26 mouse cellular contexts compared by ENCODE assay signal in genomic region chr7:112000166-112000565, GRCm38 (mm10). TPM values are rescaled to one million over a fixed set of nuclear protein-coding genes. Genes with fewer than 3 reads are reported as not detected.
DNase-seq lines count a peak whose midpoint lies in the region; ATAC-seq and TF ChIP-seq lines count a peak whose summit lies in the region.
"Had no signal": no experiment of that assay in that cellular context is flagged by ENCODE, and none has a peak within 500 bp of the region (broad histone marks: within the 10 kb centered on the region; RNA-seq: fewer than 3 reads in every experiment).

No protein-coding gene starts in this region.

- H3K27ac ChIP-seq in gastrocnemius, adult 2 months = peak overlapping the region; percentile 16; the same call in 1 of the 2 replicates
- H3K27ac ChIP-seq: embryonic facial prominence, embryonic 13.5 days; hindbrain, embryonic 13.5 days; liver, embryonic 15.5 days; lung, embryonic 15.5 days; midbrain, embryonic 15.5 days; stomach, postnatal 0 days had no signal

- intact Hi-C loops in gastrocnemius, adult 2 months (cut with DNase I) = no loop called here

- DNase-seq in gastrocnemius, adult 2 months = no peak
- DNase-seq in gastrocnemius, postnatal 10 days = no peak
- peak; percentile 70 for DNase-seq in A20 (ENCODE audit: low read depth, low spot score)
- no peak for DNase-seq in frontal cortex, postnatal 25 days (ENCODE audit: low spot score in 2 of 2)
- DNase-seq in thymus, postnatal 4 days = no peak
- no peak for DNase-seq in cerebellum, adult 11 months
- DNase-seq: adrenal gland, postnatal 36 days; cerebellum, adult 9-11 months; gastrocnemius, postnatal 14 days; heart, adult 18-20 months; heart, postnatal 36 days; kidney, adult 11 months; kidney, postnatal 25 days; liver; lung, postnatal 36 days; thymus, adult 18-20 months; thymus, postnatal 25 days had no signal

- ATAC-seq in granulocyte monocyte progenitor cell, adult 5-6 weeks (replicated peaks; ENCODE audit: poor library complexity, severe bottlenecking) = peak; percentile 96
- peak; percentile 91 for ATAC-seq in monocyte, adult 5-6 weeks (replicated peaks; ENCODE audit: insufficient number of reproducible peaks, low FRiP score, low TSS enrichment, poor library complexity, severe bottlenecking)
- ATAC-seq: forebrain, embryonic 16.5 days; midbrain, embryonic 15.5 days had no signal

- H3K4me3 ChIP-seq in gastrocnemius, adult 2 months = no peak overlapping the region
- H3K4me3 ChIP-seq: embryonic facial prominence, embryonic 13.5 days; hindbrain, embryonic 13.5 days; liver, embryonic 15.5 days; lung, embryonic 15.5 days; midbrain, embryonic 15.5 days had no signal

- no peak for TF ChIP-seq CTCF in gastrocnemius, adult 2 months (IDR thresholded peaks at IDR 0.05)

RNA-seq across cellular contexts. Expression of gene Usp47, which starts 23.1 kb away (rescaled TPM):
- total RNA-seq in gastrocnemius, adult 2 months (2021) = 100 to 1,000 TPM; 209 to 221 TPM
- 100 to 1,000 TPM; 141 to 151 TPM for total RNA-seq in gastrocnemius, postnatal 10 days (2021)
- 49.8 and 52.5 TPM in 2 replicates for total RNA-seq in granulocyte monocyte progenitor cell, adult 5-6 weeks (2014; fragmentation: Nextera tagmentation)
- 125 and 135 TPM in 2 replicates for total RNA-seq in granulocyte monocyte progenitor cell, adult 5-6 weeks (2017)
- 128 to 156 TPM (median 131 TPM) in 3 replicates for total RNA-seq in monocyte, adult 5-6 weeks (2017)
